Mouse (Mus musculus): Measurements from ENCODE around the gene 4933428G20Rik.

The 4933428G20Rik gene

GRCm38 (mm10) chr11:97505784-97506183, 5.6 kb upstream of the 4933428G20Rik start:
- DNase-seq (ENCODE audit: low spot score): no peak

- no peak for DNase-seq (ENCODE audit: low spot score)
These were observed 2.7 kb upstream of the 4933428G20Rik start for GRCm38 (mm10) chr11:97502846-97503245.

- no peak for DNase-seq (ENCODE audit: low spot score)
These were observed 2.2 kb upstream of the 4933428G20Rik start for GRCm38 (mm10) chr11:97502383-97502782.

GRCm38 (mm10) chr11:97500720-97501448, 744 bp upstream of the 4933428G20Rik start:
- DNase-seq (ENCODE audit: low spot score): no peak

GRCm38 (mm10) chr11:97497543-97497942, 2.6 kb downstream of the 4933428G20Rik start:
- DNase-seq (ENCODE audit: low spot score): no peak

- DNase-seq (ENCODE audit: low spot score): no peak
These were observed 7.3 kb downstream of the 4933428G20Rik start for GRCm38 (mm10) chr11:97492836-97493235.

GRCm38 (mm10) chr11:97491640-97492039, 8.5 kb downstream of the 4933428G20Rik start:
- DNase-seq (ENCODE audit: low spot score): peak; percentile 25

- DNase-seq (ENCODE audit: low spot score): peak; percentile 78
These were observed 10.4 kb downstream of the 4933428G20Rik start for GRCm38 (mm10) chr11:97489589-97490324.

- DNase-seq (ENCODE audit: low spot score): no peak
These were observed 12.5 kb downstream of the 4933428G20Rik start for GRCm38 (mm10) chr11:97487656-97488055.

- DNase-seq (ENCODE audit: low spot score): no peak
These were observed 14.5 kb downstream of the 4933428G20Rik start for GRCm38 (mm10) chr11:97485661-97486060.

GRCm38 (mm10) chr11:97479824-97480223, 20.3 kb downstream of the 4933428G20Rik start:
- no peak for DNase-seq (ENCODE audit: low spot score)

GRCm38 (mm10) chr11:97479085-97479484, 21.1 kb downstream of the 4933428G20Rik start:
- no peak for DNase-seq (ENCODE audit: low spot score)

GRCm38 (mm10) chr11:97478345-97478744, 21.8 kb downstream of the 4933428G20Rik start:
- DNase-seq (ENCODE audit: low spot score): no peak

GRCm38 (mm10) chr11:97477431-97477830, 22.7 kb downstream of the 4933428G20Rik start:
- DNase-seq (ENCODE audit: low spot score): peak; percentile 28

- DNase-seq (ENCODE audit: low spot score): peak; percentile 84
These were observed 23.6 kb downstream of the 4933428G20Rik start for GRCm38 (mm10) chr11:97476334-97477095.

GRCm38 (mm10) chr11:97471276-97471675, 28.9 kb downstream of the 4933428G20Rik start:
- no peak for DNase-seq (ENCODE audit: low spot score)

GRCm38 (mm10) chr11:97469828-97470227, 30.3 kb downstream of the 4933428G20Rik start:
- DNase-seq (ENCODE audit: low spot score): no peak

- peak; percentile 89 for DNase-seq (ENCODE audit: low spot score)
These were observed 31.4 kb downstream of the 4933428G20Rik start for GRCm38 (mm10) chr11:97468639-97469287.

- no peak for DNase-seq (ENCODE audit: low spot score)
These were observed 33.5 kb downstream of the 4933428G20Rik start for GRCm38 (mm10) chr11:97466444-97467160.

GRCm38 (mm10) chr11:97465957-97466356, 34.2 kb downstream of the 4933428G20Rik start:
- DNase-seq (ENCODE audit: low spot score): no peak

GRCm38 (mm10) chr11:97463991-97464390, 36.1 kb downstream of the 4933428G20Rik start:
- no peak for DNase-seq (ENCODE audit: low spot score)

Measured in MN1 (cell line).